Mouse (Mus musculus) hindbrain, embryonic 13.5 days (tissue): Measurements from ENCODE around the gene Rad51. TPM values are rescaled to one million over a fixed set of nuclear protein-coding genes. Genes with fewer than 3 reads are reported as not detected.

Source experiments
- ATAC-seq: fragments of 200-750 bp; cut with Nextera tagmentation; 2 replicates; pipeline ENCODE4 v1.8.0; 2017; ENCODE audit warnings: moderate TSS enrichment; ENCODE audit not compliant: low FRiP score
- H3K27ac ChIP-seq: fragments of 300-500 bp; sonication (generic); 2 replicates; pipeline ENCODE4 v1.5.1; 2015; ENCODE audit warnings: inconsistent platforms, mild to moderate bottlenecking, moderate library complexity
- H3K27me3 ChIP-seq: fragments of 300-500 bp; sonication (generic); 2 replicates; pipeline ENCODE4 v1.6.1; 2015; ENCODE audit warnings: mild to moderate bottlenecking, inconsistent platforms
- H3K36me3 ChIP-seq: fragments of 300-500 bp; sonication (generic); 2 replicates; pipeline ENCODE4 v1.6.1; 2015; ENCODE audit warnings: mild to moderate bottlenecking, inconsistent platforms
- H3K4me1 ChIP-seq: fragments of 300-500 bp; sonication (generic); replicated peaks from 2 replicates; pipeline ENCODE4 v1.6.1; 2015; ENCODE audit warnings: inconsistent platforms
- H3K4me2 ChIP-seq: fragments of 300-500 bp; sonication (generic); 2 replicates; pipeline ENCODE4 v1.6.1; 2015; ENCODE audit warnings: inconsistent platforms, mild to moderate bottlenecking, moderate library complexity
- H3K4me3 ChIP-seq: fragments of 300-500 bp; sonication (generic); 2 replicates; pipeline ENCODE4 v1.5.1; 2015; ENCODE audit warnings: mild to moderate bottlenecking, inconsistent platforms
- H3K9ac ChIP-seq: fragments of 300-500 bp; sonication (generic); 2 replicates; pipeline ENCODE4 v1.6.1; 2015; ENCODE audit warnings: mild to moderate bottlenecking, inconsistent platforms
- H3K9me3 ChIP-seq: fragments of 300-500 bp; sonication (generic); 2 replicates; pipeline ENCODE4 v1.6.1; 2016; ENCODE audit warnings: inconsistent platforms
- WGBS: fragments of 180-500 bp; shearing (Covaris S2); methylation state at CpG from one replicate; pipeline ENCODE4 v1.1.7; 2015; 5-methylcytosine and 5-hydroxymethylcytosine counted together
- polyA plus RNA-seq: library from polyadenylated mRNA; unstranded; fragments of >200 nt; fragmentation: Nextera tagmentation; extraction: Ambion mirVana; gene quantifications from 2 replicates; pipeline ENCODE4 v1.2.1, GENCODE M21; 2015

The Rad51 gene
- polyA plus RNA-seq, 1 experiment from 2014 or later = 12.8 TPM

GRCm38 (mm10) chr2:119182914-119183313, 70.3 kb downstream of the Rad51 start:
- 84% methylated on average over 7 of the region's 7 CpGs for WGBS
- Histone ChIP-seq H3K27ac (no peak overlapping the region), H3K36me3 (peaks cover 64% of the 10 kb centered on the region), H3K27me3 (no peaks in the 10 kb centered on the region), H3K4me2 (no peak overlapping the region), H3K9me3 (no peaks in the 10 kb centered on the region), H3K4me3 (no peak overlapping the region), H3K4me1 (no peaks in the 10 kb centered on the region), H3K9ac (no peak overlapping the region)
- no peak for ATAC-seq

- Histone ChIP-seq H3K27me3 (no peaks in the 10 kb centered on the region), H3K4me2 (peak overlapping the region; percentile 51), H3K27ac (no peak overlapping the region), H3K4me1 (peaks cover 9% of the 10 kb centered on the region), H3K9ac (no peak overlapping the region), H3K36me3 (peaks cover 13% of the 10 kb centered on the region), H3K9me3 (no peaks in the 10 kb centered on the region), H3K4me3 (peak overlapping the region; percentile 20)
- ATAC-seq = peak; percentile 82
- WGBS = 6% methylated on average over 15 of the region's 15 CpGs
Measured at GRCm38 (mm10) chr2:119189029-119189710, 76.6 kb downstream of the Rad51 start.

- Histone ChIP-seq H3K4me2 (no peak overlapping the region), H3K9me3 (no peaks in the 10 kb centered on the region), H3K36me3 (no peaks in the 10 kb centered on the region), H3K27me3 (no peaks in the 10 kb centered on the region), H3K4me3 (no peak overlapping the region), H3K4me1 (peaks cover 9% of the 10 kb centered on the region), H3K27ac (no peak overlapping the region), H3K9ac (no peak overlapping the region)
- WGBS = 91% methylated on average over 5 of the region's 5 CpGs
- no peak for ATAC-seq
Measured at GRCm38 (mm10) chr2:119190969-119191368, 78.4 kb downstream of the Rad51 start.

- Histone ChIP-seq H3K4me3 (no peak overlapping the region), H3K9ac (no peak overlapping the region), H3K4me2 (no peak overlapping the region), H3K4me1 (peaks cover 13% of the 10 kb centered on the region), H3K27me3 (no peaks in the 10 kb centered on the region), H3K36me3 (no peaks in the 10 kb centered on the region), H3K27ac (no peak overlapping the region), H3K9me3 (no peaks in the 10 kb centered on the region)
- WGBS = 89% methylated on average over 5 of the region's 5 CpGs
- no peak for ATAC-seq
Measured at GRCm38 (mm10) chr2:119194140-119194539, 81.5 kb downstream of the Rad51 start.

GRCm38 (mm10) chr2:119196316-119197108, 83.9 kb downstream of the Rad51 start:
- Histone ChIP-seq H3K9me3 (no peaks in the 10 kb centered on the region), H3K4me1 (peaks cover 15% of the 10 kb centered on the region), H3K27ac (no peak overlapping the region), H3K36me3 (no peaks in the 10 kb centered on the region), H3K27me3 (no peaks in the 10 kb centered on the region), H3K4me2 (no peak overlapping the region), H3K4me3 (no peak overlapping the region), H3K9ac (no peak overlapping the region)
- ATAC-seq = no peak
- 37% methylated on average over 4 of the region's 4 CpGs for WGBS

Other genes starting within 250 kb of the Rad51 start
- gene Bahd1, start 212.4 kb upstream of the Rad51 start, polyA plus RNA-seq = 5.0 and 5.1 TPM in 2 replicates
- gene Chst14, start 186.3 kb upstream of the Rad51 start, polyA plus RNA-seq = 6.9 and 8.1 TPM in 2 replicates
- gene Ccdc32, start 83.4 kb upstream of the Rad51 start, polyA plus RNA-seq = 34.2 and 36.0 TPM in 2 replicates
- 4.4 and 4.7 TPM in 2 replicates for gene Rpusd2, start 78.0 kb upstream of the Rad51 start, polyA plus RNA-seq
- 11.9 and 15.2 TPM in 2 replicates for gene Knl1, start 65.7 kb upstream of the Rad51 start, polyA plus RNA-seq
- 44.3 and 47.3 TPM in 2 replicates for gene Rmdn3, start 44.2 kb downstream of the Rad51 start, polyA plus RNA-seq
- gene Gchfr, start 55.0 kb downstream of the Rad51 start, polyA plus RNA-seq = 9.3 and 14.7 TPM in 2 replicates
- 0.75 and 0.96 TPM in 2 replicates for gene Gm14137, start 61.7 kb downstream of the Rad51 start, polyA plus RNA-seq
- gene Zfyve19, start 95.8 kb downstream of the Rad51 start, polyA plus RNA-seq = 57.5 and 59.7 TPM in 2 replicates
- 25.0 and 27.3 TPM in 2 replicates for gene Dnajc17, start 96.0 kb downstream of the Rad51 start, polyA plus RNA-seq
- gene Ppp1r14d, start 117.1 kb downstream of the Rad51 start, polyA plus RNA-seq = not detected in 2 replicates
- gene Spint1, start 124.6 kb downstream of the Rad51 start, polyA plus RNA-seq = 0.72 and 0.99 TPM in 2 replicates
- gene Rhov, start 158.5 kb downstream of the Rad51 start, polyA plus RNA-seq = 21.2 and 23.4 TPM in 2 replicates
- 26.0 and 26.1 TPM in 2 replicates for gene Vps18, start 175.9 kb downstream of the Rad51 start, polyA plus RNA-seq
- 5.4 and 5.9 TPM in 2 replicates for gene Dll4, start 213.0 kb downstream of the Rad51 start, polyA plus RNA-seq
- gene Chac1, start 238.4 kb downstream of the Rad51 start, polyA plus RNA-seq = 6.1 and 6.7 TPM in 2 replicates